Mouse (Mus musculus): ENCODE data around the gene Pcca. TPM values are rescaled to one million over a fixed set of nuclear protein-coding genes. Genes with fewer than 3 reads are reported as not detected.

Gene Pcca
- polyA plus RNA-seq, 1 experiment from 2014 or later: 33.3 TPM

DNA sequence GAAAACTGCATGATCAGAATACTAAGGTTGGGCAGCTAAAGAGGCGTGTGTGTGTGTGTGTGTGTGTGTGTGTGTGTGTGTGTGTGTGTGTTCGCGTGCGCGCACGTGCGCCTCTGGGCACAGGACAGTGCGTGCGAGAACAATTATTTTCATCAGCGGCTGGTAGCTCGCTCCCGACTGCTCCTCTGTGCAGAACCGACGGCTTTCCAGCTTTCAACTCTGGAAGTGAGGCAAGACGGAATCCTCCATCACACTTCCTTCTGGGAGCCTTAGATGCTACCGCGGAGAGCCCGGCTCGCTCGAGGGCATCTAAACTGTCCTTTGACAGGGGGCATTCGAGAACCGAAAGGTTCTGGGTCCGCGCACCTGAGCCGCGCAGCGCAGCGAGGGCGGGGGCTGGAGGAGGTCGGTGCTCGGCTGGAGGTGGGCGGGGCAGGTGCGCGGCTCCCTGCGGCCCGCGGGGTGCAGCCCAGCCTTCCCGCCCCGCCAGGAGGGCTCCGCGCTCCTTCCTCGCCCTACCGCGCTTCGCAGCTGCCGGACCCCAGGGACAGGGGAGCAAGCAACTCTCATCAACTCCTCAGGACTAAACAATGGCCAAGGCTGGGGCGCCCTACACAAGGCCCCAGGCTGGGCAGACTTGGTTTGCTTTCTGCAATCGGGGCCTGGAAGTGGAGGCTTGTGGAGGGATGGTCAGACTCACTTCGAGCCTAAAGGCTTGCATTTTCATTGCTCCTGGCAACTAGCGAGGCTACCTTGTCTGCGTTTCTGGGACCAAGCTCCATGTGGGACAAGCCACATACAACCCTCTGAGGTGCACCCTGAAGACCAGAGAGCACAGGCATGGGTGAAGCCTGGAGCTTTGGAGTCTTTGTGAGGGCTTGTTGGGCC, 43.4 kb upstream of the Pcca start, which contains the start of gene Gm10837:
Gene Gm10837 (plus strand): TSS at position 146 of the 888 bp plus-strand sequence.
- 2% methylated on average over 42 of the region's 51 CpGs for WGBS
- Histone ChIP-seq H3K4me1 (ENCODE audit: control insufficient read depth, insufficient read depth, low read depth, low read length) (peaks cover 3% of the 10 kb centered on the region; the same call in 1 of the 2 replicates), H3K9me3 (ENCODE audit: control insufficient read depth, low read length) (peaks cover 6% of the 10 kb centered on the region; the same call in 1 of the 2 replicates), H3K36me3 (ENCODE audit: control insufficient read depth, insufficient read depth, low read length) (no peaks in the 10 kb centered on the region), H3K27me3 (replicated peaks; ENCODE audit: control insufficient read depth, insufficient read depth, low read length) (peaks cover 19% of the 10 kb centered on the region), H3K9ac (ENCODE audit: low read depth, low read length) (peak within 1 kb of the TSS; percentile 60), H3K27ac (ENCODE audit: low read depth, low read length) (peak within 1 kb of the TSS; percentile 81), H3K4me2 (ENCODE audit: low read length) (peak within 1 kb of the TSS; percentile 56), H3K4me3 (ENCODE audit: low read length) (peak within 1 kb of the TSS; percentile 36)
- peak; percentile 85 for ATAC-seq

- no peaks in the 10 kb centered on the region for H3K36me3 ChIP-seq (ENCODE audit: control insufficient read depth, insufficient read depth, low read length)
- peaks cover 15% of the 10 kb centered on the region for H3K27me3 ChIP-seq (replicated peaks; ENCODE audit: control insufficient read depth, insufficient read depth, low read length)
- no peak overlapping the region for H3K9ac ChIP-seq (ENCODE audit: low read depth, low read length)
- no peak for ATAC-seq
- WGBS: 61% methylated on average over 6 of the region's 6 CpGs
- peak overlapping the region; percentile 56; the same call in 1 of the 2 replicates for H3K4me2 ChIP-seq (ENCODE audit: low read length)
- H3K9me3 ChIP-seq (ENCODE audit: control insufficient read depth, low read length): peaks cover 6% of the 10 kb centered on the region; the same call in 1 of the 2 replicates
- H3K27ac ChIP-seq (ENCODE audit: low read depth, low read length): no peak overlapping the region
- H3K4me1 ChIP-seq (ENCODE audit: control insufficient read depth, insufficient read depth, low read depth, low read length): peaks cover 3% of the 10 kb centered on the region; the same call in 1 of the 2 replicates
- no peak overlapping the region for H3K4me3 ChIP-seq (ENCODE audit: low read length)
These were observed 42.6 kb upstream of the Pcca start for GRCm38 (mm10) chr14:122491521-122491920.

DNA sequence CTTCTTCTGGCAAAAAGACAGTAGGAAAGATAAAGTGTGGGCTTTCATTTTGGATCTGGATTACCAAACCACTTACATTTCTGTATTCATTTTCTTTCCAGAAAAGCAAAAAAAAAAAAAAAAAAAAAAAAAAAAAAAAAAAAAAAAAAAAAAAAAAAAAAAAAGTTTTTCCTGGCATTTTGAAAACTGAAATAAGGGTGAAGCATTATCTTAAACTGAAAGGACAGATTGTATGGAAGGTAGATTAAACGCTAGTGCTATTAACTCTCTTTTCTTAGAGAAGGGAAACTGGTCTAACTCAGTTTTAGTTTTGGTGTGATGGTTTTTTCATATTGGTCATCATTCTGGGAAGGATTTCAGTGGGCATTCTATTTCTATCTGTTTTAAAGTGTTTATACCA, 42.1 kb upstream of the Pcca start:
- Histone ChIP-seq H3K27ac (ENCODE audit: low read depth, low read length) (no peak overlapping the region), H3K4me3 (ENCODE audit: low read length) (no peak overlapping the region), H3K27me3 (replicated peaks; ENCODE audit: control insufficient read depth, insufficient read depth, low read length) (peaks cover 14% of the 10 kb centered on the region), H3K4me2 (ENCODE audit: low read length) (no peak overlapping the region), H3K9ac (ENCODE audit: low read depth, low read length) (no peak overlapping the region), H3K4me1 (ENCODE audit: control insufficient read depth, insufficient read depth, low read depth, low read length) (peaks cover 3% of the 10 kb centered on the region; the same call in 1 of the 2 replicates), H3K9me3 (ENCODE audit: control insufficient read depth, low read length) (peaks cover 6% of the 10 kb centered on the region; the same call in 1 of the 2 replicates), H3K36me3 (ENCODE audit: control insufficient read depth, insufficient read depth, low read length) (no peaks in the 10 kb centered on the region)
- 77% methylated on average over 1 of the region's 1 CpGs for WGBS
- no peak for ATAC-seq

GRCm38 (mm10) chr14:122509058-122509457, 25.1 kb upstream of the Pcca start:
- Histone ChIP-seq H3K4me1 (ENCODE audit: control insufficient read depth, insufficient read depth, low read depth, low read length) (no peaks in the 10 kb centered on the region), H3K9ac (ENCODE audit: low read depth, low read length) (no peak overlapping the region), H3K9me3 (ENCODE audit: control insufficient read depth, low read length) (no peaks in the 10 kb centered on the region), H3K27me3 (replicated peaks; ENCODE audit: control insufficient read depth, insufficient read depth, low read length) (no peaks in the 10 kb centered on the region), H3K4me2 (ENCODE audit: low read length) (no peak overlapping the region), H3K27ac (ENCODE audit: low read depth, low read length) (no peak overlapping the region), H3K36me3 (ENCODE audit: control insufficient read depth, insufficient read depth, low read length) (no peaks in the 10 kb centered on the region), H3K4me3 (ENCODE audit: low read length) (no peak overlapping the region)
- ATAC-seq: no peak
- 20% methylated on average over 2 of the region's 2 CpGs for WGBS

DNA sequence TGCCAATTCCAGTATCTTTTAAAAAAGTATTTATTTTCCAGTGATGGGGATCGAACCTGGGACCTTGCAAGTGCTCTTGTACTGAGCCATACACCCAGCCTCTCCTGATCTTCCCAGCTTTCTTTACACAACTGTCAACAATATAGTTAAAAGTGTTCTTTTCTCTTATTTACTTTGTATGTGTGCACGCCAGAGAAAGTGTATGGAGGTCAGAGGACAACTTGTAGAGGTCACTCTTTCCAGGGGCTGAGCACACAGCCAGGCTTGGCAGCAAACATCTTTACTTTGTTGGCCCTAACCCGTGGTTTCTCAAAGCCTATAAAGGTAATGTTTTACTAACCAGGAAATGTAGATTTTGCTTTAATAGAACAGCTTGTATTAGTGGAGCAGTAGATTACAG, 22.6 kb upstream of the Pcca start:
- Histone ChIP-seq H3K4me3 (ENCODE audit: low read length) (no peak overlapping the region), H3K9ac (ENCODE audit: low read depth, low read length) (no peak overlapping the region), H3K36me3 (ENCODE audit: control insufficient read depth, insufficient read depth, low read length) (no peaks in the 10 kb centered on the region), H3K9me3 (ENCODE audit: control insufficient read depth, low read length) (no peaks in the 10 kb centered on the region), H3K27ac (ENCODE audit: low read depth, low read length) (no peak overlapping the region), H3K27me3 (replicated peaks; ENCODE audit: control insufficient read depth, insufficient read depth, low read length) (no peaks in the 10 kb centered on the region), H3K4me1 (ENCODE audit: control insufficient read depth, insufficient read depth, low read depth, low read length) (no peaks in the 10 kb centered on the region), H3K4me2 (ENCODE audit: low read length) (no peak overlapping the region)
- 70% methylated on average over 3 of the region's 3 CpGs for WGBS
- no peak for ATAC-seq

GRCm38 (mm10) chr14:122513511-122514036, 20.6 kb upstream of the Pcca start:
- H3K27ac ChIP-seq (ENCODE audit: low read depth, low read length): no peak overlapping the region
- no peak overlapping the region for H3K4me3 ChIP-seq (ENCODE audit: low read length)
- no peaks in the 10 kb centered on the region for H3K27me3 ChIP-seq (replicated peaks; ENCODE audit: control insufficient read depth, insufficient read depth, low read length)
- no peaks in the 10 kb centered on the region for H3K4me1 ChIP-seq (ENCODE audit: control insufficient read depth, insufficient read depth, low read depth, low read length)
- no peak overlapping the region for H3K9ac ChIP-seq (ENCODE audit: low read depth, low read length)
- 80% methylated on average over 1 of the region's 1 CpGs for WGBS
- H3K36me3 ChIP-seq (ENCODE audit: control insufficient read depth, insufficient read depth, low read length): no peaks in the 10 kb centered on the region
- H3K4me2 ChIP-seq (ENCODE audit: low read length): no peak overlapping the region
- ATAC-seq: no peak
- no peaks in the 10 kb centered on the region for H3K9me3 ChIP-seq (ENCODE audit: control insufficient read depth, low read length)

DNA sequence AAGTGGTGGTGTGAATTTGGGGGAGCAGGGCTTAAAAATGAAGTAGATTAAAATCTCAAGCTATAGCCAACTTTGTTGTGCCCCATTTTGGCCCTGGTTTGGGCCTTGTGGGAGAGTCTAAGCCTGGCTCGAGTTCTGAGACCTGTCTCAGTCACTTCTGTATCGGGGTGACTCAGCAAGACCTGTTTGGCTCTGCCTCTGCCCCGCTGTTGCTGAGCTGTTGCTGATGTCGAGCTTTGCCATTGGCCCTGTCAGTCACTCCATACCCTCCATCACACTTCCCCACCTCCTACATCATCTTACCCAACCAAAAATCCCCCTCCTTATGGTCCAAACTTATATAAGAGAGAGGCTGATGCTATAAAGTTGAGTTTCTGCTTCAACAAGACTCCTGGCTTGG, 5.6 kb upstream of the Pcca start:
- Histone ChIP-seq H3K27ac (ENCODE audit: low read depth, low read length) (no peak overlapping the region), H3K4me2 (ENCODE audit: low read length) (no peak overlapping the region), H3K4me1 (ENCODE audit: control insufficient read depth, insufficient read depth, low read depth, low read length) (no peaks in the 10 kb centered on the region; the same call in 1 of the 2 replicates), H3K36me3 (ENCODE audit: control insufficient read depth, insufficient read depth, low read length) (no peaks in the 10 kb centered on the region), H3K4me3 (ENCODE audit: low read length) (no peak overlapping the region), H3K27me3 (replicated peaks; ENCODE audit: control insufficient read depth, insufficient read depth, low read length) (no peaks in the 10 kb centered on the region), H3K9ac (ENCODE audit: low read depth, low read length) (no peak overlapping the region), H3K9me3 (ENCODE audit: control insufficient read depth, low read length) (0 out of 2 replicates have a peak, but pooled peaks cover 4% of the 10 kb centered on the region)
- no peak for ATAC-seq
- 72% methylated on average over 4 of the region's 4 CpGs for WGBS

- H3K27ac ChIP-seq (ENCODE audit: low read depth, low read length): no peak overlapping the region
- H3K36me3 ChIP-seq (ENCODE audit: control insufficient read depth, insufficient read depth, low read length): no peaks in the 10 kb centered on the region
- H3K9ac ChIP-seq (ENCODE audit: low read depth, low read length): no peak overlapping the region
- no peaks in the 10 kb centered on the region for H3K27me3 ChIP-seq (replicated peaks; ENCODE audit: control insufficient read depth, insufficient read depth, low read length)
- no peaks in the 10 kb centered on the region for H3K9me3 ChIP-seq (ENCODE audit: control insufficient read depth, low read length)
- no peak overlapping the region for H3K4me3 ChIP-seq (ENCODE audit: low read length)
- 100% methylated on average over 1 of the region's 1 CpGs for WGBS
- ATAC-seq: no peak
- peaks cover 5% of the 10 kb centered on the region for H3K4me1 ChIP-seq (ENCODE audit: control insufficient read depth, insufficient read depth, low read depth, low read length)
- no peak overlapping the region for H3K4me2 ChIP-seq (ENCODE audit: low read length)
These were observed 1.9 kb downstream of the Pcca start for GRCm38 (mm10) chr14:122535986-122536385.

GRCm38 (mm10) chr14:122548421-122548820, 14.3 kb downstream of the Pcca start:
- Histone ChIP-seq H3K4me2 (ENCODE audit: low read length) (no peak overlapping the region), H3K4me3 (ENCODE audit: low read length) (no peak overlapping the region), H3K27me3 (replicated peaks; ENCODE audit: control insufficient read depth, insufficient read depth, low read length) (no peaks in the 10 kb centered on the region), H3K9ac (ENCODE audit: low read depth, low read length) (no peak overlapping the region), H3K4me1 (ENCODE audit: control insufficient read depth, insufficient read depth, low read depth, low read length) (no peaks in the 10 kb centered on the region), H3K36me3 (ENCODE audit: control insufficient read depth, insufficient read depth, low read length) (no peaks in the 10 kb centered on the region), H3K9me3 (ENCODE audit: control insufficient read depth, low read length) (peaks cover 6% of the 10 kb centered on the region; the same call in 1 of the 2 replicates), H3K27ac (ENCODE audit: low read depth, low read length) (no peak overlapping the region)
- ATAC-seq: no peak
- WGBS: 100% methylated on average over 1 of the region's 1 CpGs
